In the genomic region with DNA sequence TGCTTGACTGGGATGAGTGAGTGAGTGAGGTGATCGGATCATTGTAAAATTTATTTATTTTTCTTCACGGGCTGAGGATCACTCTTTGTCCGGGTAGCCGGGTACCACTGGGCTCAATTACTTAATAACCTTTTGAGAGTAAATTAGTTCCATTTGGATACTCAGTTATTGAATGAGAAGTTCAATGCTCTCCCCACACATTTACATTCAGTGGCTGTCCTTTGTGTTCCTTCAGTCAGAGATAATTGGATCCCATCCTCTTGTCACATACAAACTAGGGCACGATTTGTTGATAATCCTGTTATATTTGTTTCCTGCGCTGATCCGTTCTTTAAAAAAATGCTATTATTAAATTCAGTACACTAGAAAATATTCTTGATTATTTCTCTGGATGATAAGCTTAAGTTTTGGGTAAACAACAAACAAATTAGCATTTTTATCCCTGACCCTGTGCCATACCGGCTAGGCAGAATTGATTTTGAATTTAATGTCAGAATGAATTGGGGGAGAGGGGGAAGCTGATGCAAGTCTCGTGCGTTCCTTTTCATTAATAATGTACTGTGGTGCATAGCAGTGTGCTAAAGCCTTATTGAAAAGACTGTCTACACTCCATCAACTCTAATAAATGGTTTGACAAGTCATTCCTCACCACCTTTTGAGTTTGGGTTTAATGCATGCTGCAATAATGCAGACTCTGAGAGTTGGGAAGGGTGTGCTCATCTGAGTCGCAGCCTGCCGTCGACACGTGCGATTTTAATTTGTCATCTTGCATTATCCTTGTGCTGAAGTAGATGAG, we compare ENCODE assay signal across 23 mouse cellular contexts. TPM values are rescaled to one million over a fixed set of nuclear protein-coding genes. Genes with fewer than 3 reads are reported as not detected.
DNase-seq lines count a peak whose midpoint lies in the region; ATAC-seq lines count a peak whose summit lies in the region.
"Had no signal": no experiment of that assay in that cellular context is flagged by ENCODE, and none has a peak within 500 bp of the region (broad histone marks: within the 10 kb centered on the region; RNA-seq: fewer than 3 reads in every experiment).

No protein-coding gene starts in this region.

- H3K36me3 ChIP-seq in forebrain, embryonic 11.5 days (ENCODE audit: control insufficient read depth, insufficient read depth, low read length), result no peaks in the 10 kb centered on the region
- no peaks in the 10 kb centered on the region for H3K36me3 ChIP-seq in forebrain, embryonic 15.5 days
- H3K36me3 ChIP-seq in neural tube, embryonic 12.5 days, result no peaks in the 10 kb centered on the region
- H3K36me3 ChIP-seq in neural tube, embryonic 15.5 days, result no peaks in the 10 kb centered on the region
- no peaks in the 10 kb centered on the region for H3K36me3 ChIP-seq in midbrain, embryonic 14.5 days (ENCODE audit: control insufficient read depth, insufficient read depth, low read length)
- H3K36me3 ChIP-seq: embryonic facial prominence, embryonic 12.5 days; hindbrain, embryonic 15.5 days had no signal

- peak; percentile 36; the same call in 1 of the 2 replicates for ATAC-seq in forebrain, embryonic 11.5 days (replicated peaks; ENCODE audit: low FRiP score)
- ATAC-seq in forebrain, embryonic 15.5 days (replicated peaks), result no peak
- peak; percentile 50; the same call in 1 of the 2 replicates for ATAC-seq in neural tube, embryonic 12.5 days (ENCODE audit: low FRiP score, low read depth)
- no peak; the same call in 1 of the 2 replicates for ATAC-seq in neural tube, embryonic 15.5 days (ENCODE audit: low FRiP score)
- no peak; the same call in 1 of the 2 replicates for ATAC-seq in midbrain, embryonic 14.5 days (ENCODE audit: low FRiP score, low TSS enrichment)
- ATAC-seq: activated CD4-positive, CD25-positive, alpha-beta regulatory T cell, adult 4 months; intestine, embryonic 16.5 days had no signal

- no peak overlapping the region for H3K9ac ChIP-seq in forebrain, embryonic 11.5 days (ENCODE audit: low read length)
- H3K9ac ChIP-seq in forebrain, embryonic 15.5 days (replicated peaks), result no peak overlapping the region
- H3K9ac ChIP-seq in neural tube, embryonic 12.5 days, result no peak overlapping the region
- no peak overlapping the region for H3K9ac ChIP-seq in neural tube, embryonic 15.5 days (replicated peaks)
- no peak overlapping the region for H3K9ac ChIP-seq in midbrain, embryonic 14.5 days (replicated peaks; ENCODE audit: low read length)
- H3K9ac ChIP-seq: embryonic facial prominence, embryonic 12.5 days; hindbrain, embryonic 15.5 days; liver, embryonic 14.5 days; lung, embryonic 15.5 days had no signal

- no peak overlapping the region for H3K27ac ChIP-seq in forebrain, embryonic 11.5 days (ENCODE audit: low read depth, low read length)
- no peak overlapping the region for H3K27ac ChIP-seq in forebrain, embryonic 15.5 days (replicated peaks)
- no peak overlapping the region for H3K27ac ChIP-seq in neural tube, embryonic 12.5 days
- no peak overlapping the region for H3K27ac ChIP-seq in neural tube, embryonic 15.5 days (replicated peaks)
- H3K27ac ChIP-seq in midbrain, embryonic 14.5 days (replicated peaks; ENCODE audit: low read depth, low read length), result no peak overlapping the region
- H3K27ac ChIP-seq: embryonic facial prominence, embryonic 12.5 days; hindbrain, embryonic 15.5 days; layer of hippocampus, adult 2 months; liver, embryonic 14.5 days; lung, embryonic 15.5 days; macrophage had no signal

- WGBS in forebrain, embryonic 11.5 days, result 46% methylated on average over 15 of the region's 15 CpGs
- WGBS in forebrain, embryonic 15.5 days, result 24% methylated on average over 15 of the region's 15 CpGs
- WGBS in neural tube, embryonic 12.5 days, result 65% methylated on average over 15 of the region's 15 CpGs
- 54% methylated on average over 15 of the region's 15 CpGs for WGBS in neural tube, embryonic 15.5 days
- WGBS in midbrain, embryonic 14.5 days, result 29% methylated on average over 15 of the region's 15 CpGs

- H3K9me3 ChIP-seq in forebrain, embryonic 11.5 days (ENCODE audit: control insufficient read depth, low read length), result no peaks in the 10 kb centered on the region
- no peaks in the 10 kb centered on the region for H3K9me3 ChIP-seq in forebrain, embryonic 15.5 days
- H3K9me3 ChIP-seq in neural tube, embryonic 12.5 days, result no peaks in the 10 kb centered on the region
- no peaks in the 10 kb centered on the region for H3K9me3 ChIP-seq in neural tube, embryonic 15.5 days (replicated peaks)
- no peaks in the 10 kb centered on the region for H3K9me3 ChIP-seq in midbrain, embryonic 14.5 days (ENCODE audit: control insufficient read depth, low read length)
- H3K9me3 ChIP-seq: hindbrain, embryonic 15.5 days; lung, embryonic 15.5 days had no signal

- H3K4me3 ChIP-seq in forebrain, embryonic 11.5 days (ENCODE audit: low read depth, low read length), result no peak overlapping the region
- H3K4me3 ChIP-seq in forebrain, embryonic 15.5 days, result no peak overlapping the region
- no peak overlapping the region for H3K4me3 ChIP-seq in neural tube, embryonic 12.5 days
- no peak overlapping the region for H3K4me3 ChIP-seq in neural tube, embryonic 15.5 days (replicated peaks)
- no peak overlapping the region for H3K4me3 ChIP-seq in midbrain, embryonic 14.5 days (replicated peaks; ENCODE audit: low read depth, low read length)
- H3K4me3 ChIP-seq: embryonic facial prominence, embryonic 12.5 days; hindbrain, embryonic 15.5 days; layer of hippocampus, adult 2 months; lung, embryonic 15.5 days had no signal

- DNase-seq in forebrain, embryonic 11.5 days (ENCODE audit: low spot score), result no peak
- DNase-seq in midbrain, embryonic 14.5 days, result peak; percentile 45
- no peak for DNase-seq in layer of hippocampus, postnatal 25 days (ENCODE audit: extremely low spot score in 1 of 2, low spot score in 1 of 2)
- no peak for DNase-seq in kidney, adult 18-20 months
- DNase-seq in liver, result no peak
- DNase-seq: adrenal gland, adult 8-10 months; cerebellum, adult 2 months; cerebellum, postnatal 25 days; kidney, postnatal 25 days; right cerebral cortex, postnatal 25 days; thymus, postnatal 14 days had no signal

- no peaks in the 10 kb centered on the region for H3K27me3 ChIP-seq in forebrain, embryonic 11.5 days (ENCODE audit: control insufficient read depth, insufficient read depth, low read length)
- no peaks in the 10 kb centered on the region for H3K27me3 ChIP-seq in forebrain, embryonic 15.5 days
- no peaks in the 10 kb centered on the region for H3K27me3 ChIP-seq in neural tube, embryonic 12.5 days (replicated peaks)
- H3K27me3 ChIP-seq in neural tube, embryonic 15.5 days (replicated peaks), result no peaks in the 10 kb centered on the region
- H3K27me3 ChIP-seq in midbrain, embryonic 14.5 days (ENCODE audit: control insufficient read depth, insufficient read depth, low read length), result no peaks in the 10 kb centered on the region
- H3K27me3 ChIP-seq: embryonic facial prominence, embryonic 12.5 days; hindbrain, embryonic 15.5 days; lung, embryonic 15.5 days had no signal

- H3K4me2 ChIP-seq in forebrain, embryonic 11.5 days (ENCODE audit: low read depth, low read length, severe bottlenecking), result no peak overlapping the region
- H3K4me2 ChIP-seq in forebrain, embryonic 15.5 days (replicated peaks), result no peak overlapping the region
- no peak overlapping the region for H3K4me2 ChIP-seq in neural tube, embryonic 12.5 days (replicated peaks)
- H3K4me2 ChIP-seq in neural tube, embryonic 15.5 days, result no peak overlapping the region
- H3K4me2 ChIP-seq in midbrain, embryonic 14.5 days (ENCODE audit: low read length), result peak overlapping the region; percentile 21; the same call in 1 of the 2 replicates
- H3K4me2 ChIP-seq: embryonic facial prominence, embryonic 12.5 days; heart, embryonic 11.5 days; hindbrain, embryonic 15.5 days; lung, embryonic 15.5 days had no signal

- H3K4me1 ChIP-seq in forebrain, embryonic 11.5 days (replicated peaks; ENCODE audit: control insufficient read depth, insufficient read depth, low read length), result no peaks in the 10 kb centered on the region
- peaks cover 6% of the 10 kb centered on the region; the same call in 1 of the 2 replicates for H3K4me1 ChIP-seq in forebrain, embryonic 15.5 days
- no peaks in the 10 kb centered on the region for H3K4me1 ChIP-seq in neural tube, embryonic 12.5 days
- H3K4me1 ChIP-seq in neural tube, embryonic 15.5 days, result no peaks in the 10 kb centered on the region
- 0 out of 2 replicates have a peak, but pooled peaks cover 6% of the 10 kb centered on the region for H3K4me1 ChIP-seq in midbrain, embryonic 14.5 days (ENCODE audit: control insufficient read depth, insufficient read depth, low read length)
- H3K4me1 ChIP-seq: embryonic facial prominence, embryonic 12.5 days had no signal

RNA-seq across cellular contexts. Expression of a gene that starts 12.6 kb away (rescaled TPM):
- polyA plus RNA-seq in forebrain, embryonic 11.5 days (2014; fragmentation: Nextera tagmentation; extraction: Ambion mirVana), result 15.7 and 18.7 TPM in 2 replicates
- 4.4 and 5.1 TPM in 2 replicates for polyA plus RNA-seq in forebrain, embryonic 15.5 days (2015; fragmentation: Nextera tagmentation; extraction: Ambion mirVana)
- polyA plus RNA-seq in neural tube, embryonic 12.5 days (2016; fragmentation: Nextera tagmentation; extraction: Ambion mirVana), result 4.9 and 6.4 TPM in 2 replicates
- polyA plus RNA-seq in neural tube, embryonic 15.5 days (2015; fragmentation: Nextera tagmentation; extraction: Ambion mirVana), result 5.3 and 8.0 TPM in 2 replicates
- polyA plus RNA-seq in midbrain, embryonic 14.5 days (2014; fragmentation: Nextera tagmentation; extraction: Ambion mirVana), result 6.3 and 7.8 TPM in 2 replicates
- 10 to 100 TPM; 10.9 to 14.3 TPM for total RNA-seq in layer of hippocampus, postnatal 25 days (2021)
- polyA plus RNA-seq: macrophage had no signal

Comparison
In these comparisons a context has a peak if more than half of its experiments do, and no peak if none do; other contexts are left out.
1. ATAC-seq: peak in forebrain, embryonic 11.5 days (single experiment) and neural tube, embryonic 12.5 days (single experiment); none in forebrain, embryonic 15.5 days (single experiment), neural tube, embryonic 15.5 days (single experiment) and midbrain, embryonic 14.5 days (single experiment).